Mouse (Mus musculus): Measurements from ENCODE around the gene Rnf185. TPM values are rescaled to one million over a fixed set of nuclear protein-coding genes. Genes with fewer than 3 reads are reported as not detected.

Gene Rnf185
- polyA plus RNA-seq (2014; fragmentation: Nextera tagmentation; extraction: Ambion mirVana): 31.3 and 32.5 TPM in 2 replicates

GRCm38 (mm10) chr11:3452167-3452639, at the start of gene Rnf185:
Gene Rnf185, minus strand, starts transcription at chr11:3452363.
- ATAC-seq (ENCODE audit: insufficient number of reproducible peaks, insufficient read depth, low FRiP score, low read depth): peak; percentile 97
- Histone ChIP-seq H3K4me3 (ENCODE audit: control insufficient read depth in 1 of 2, insufficient read depth in 1 of 2, low read depth in 1 of 2, low read length in 2 of 2) (peak within 1 kb of the TSS; percentile 68 to 93), H3K27me3 (ENCODE audit: control insufficient read depth, insufficient read depth, low read length) (no peaks in the 10 kb centered on the region), H3K36me3 (ENCODE audit: control insufficient read depth, insufficient read depth, low read length) (peaks cover 14% of the 10 kb centered on the region), H3K27ac (replicated peaks in 1 of 2; ENCODE audit: control insufficient read depth in 1 of 2, insufficient read depth in 1 of 2, low read depth in 2 of 2, low read length in 2 of 2) (peak within 1 kb of the TSS; percentile 88 to 97), H3K4me2 (ENCODE audit: low read length) (peak within 1 kb of the TSS; percentile 65), H3K4me1 (ENCODE audit: control insufficient read depth in 2 of 2, insufficient read depth in 2 of 2, low read length in 2 of 2) (peaks cover 3 to 13% of the 10 kb centered on the region in 2 experiments), H3K9ac (ENCODE audit: low read length) (peak within 1 kb of the TSS; percentile 84), H3K9me3 (ENCODE audit: control insufficient read depth, low read length) (no peaks in the 10 kb centered on the region)
- under 1% methylated on average over 45 of the region's 45 CpGs for whole genome bisulfite sequencing

GRCm38 (mm10) chr11:3497296-3497695, 45.1 kb upstream of the Rnf185 start:
- Histone ChIP-seq H3K4me1 (ENCODE audit: control insufficient read depth in 2 of 2, insufficient read depth in 2 of 2, low read length in 2 of 2) (peaks cover 0 to 2% of the 10 kb centered on the region in 2 experiments; a peak in 1 of 4 replicates), H3K9ac (ENCODE audit: low read length) (no peak overlapping the region), H3K36me3 (ENCODE audit: control insufficient read depth, insufficient read depth, low read length) (peaks cover 14% of the 10 kb centered on the region), H3K27me3 (ENCODE audit: control insufficient read depth, insufficient read depth, low read length) (no peaks in the 10 kb centered on the region), H3K4me2 (ENCODE audit: low read length) (no peak overlapping the region), H3K27ac (replicated peaks in 1 of 2; ENCODE audit: control insufficient read depth in 1 of 2, insufficient read depth in 1 of 2, low read depth in 2 of 2, low read length in 2 of 2) (no peak overlapping the region), H3K4me3 (ENCODE audit: control insufficient read depth in 1 of 2, insufficient read depth in 1 of 2, low read depth in 1 of 2, low read length in 2 of 2) (no peak overlapping the region), H3K9me3 (ENCODE audit: control insufficient read depth, low read length) (no peaks in the 10 kb centered on the region)
- no peak for ATAC-seq (ENCODE audit: insufficient number of reproducible peaks, insufficient read depth, low FRiP score, low read depth)
- 100% methylated on average over 1 of the region's 1 CpGs for WGBS

GRCm38 (mm10) chr11:3496756-3497155, 44.6 kb upstream of the Rnf185 start:
- H3K27ac ChIP-seq (replicated peaks in 1 of 2; ENCODE audit: control insufficient read depth in 1 of 2, insufficient read depth in 1 of 2, low read depth in 2 of 2, low read length in 2 of 2): no peak overlapping the region

GRCm38 (mm10) chr11:3495496-3495895, 43.3 kb upstream of the Rnf185 start:
- Histone ChIP-seq H3K27ac (replicated peaks in 1 of 2; ENCODE audit: control insufficient read depth in 1 of 2, insufficient read depth in 1 of 2, low read depth in 2 of 2, low read length in 2 of 2) (no peak overlapping the region), H3K4me1 (ENCODE audit: control insufficient read depth in 2 of 2, insufficient read depth in 2 of 2, low read length in 2 of 2) (peaks cover 0 to 2% of the 10 kb centered on the region in 2 experiments; a peak in 1 of 4 replicates), H3K4me3 (ENCODE audit: control insufficient read depth in 1 of 2, insufficient read depth in 1 of 2, low read depth in 1 of 2, low read length in 2 of 2) (no peak overlapping the region), H3K4me2 (ENCODE audit: low read length) (no peak overlapping the region), H3K9me3 (ENCODE audit: control insufficient read depth, low read length) (no peaks in the 10 kb centered on the region), H3K27me3 (ENCODE audit: control insufficient read depth, insufficient read depth, low read length) (no peaks in the 10 kb centered on the region), H3K36me3 (ENCODE audit: control insufficient read depth, insufficient read depth, low read length) (peaks cover 10% of the 10 kb centered on the region), H3K9ac (ENCODE audit: low read length) (no peak overlapping the region)
- WGBS: 77% methylated on average over 14 of the region's 14 CpGs
- ATAC-seq (ENCODE audit: insufficient number of reproducible peaks, insufficient read depth, low FRiP score, low read depth): peak; percentile 11; the same call in 1 of the 2 replicates

More at GRCm38 (mm10) chr11:3496756-3497155, 44.6 kb upstream of the Rnf185 start:
- ATAC-seq (ENCODE audit: insufficient number of reproducible peaks, insufficient read depth, low FRiP score, low read depth): no peak
- no peak overlapping the region for H3K4me3 ChIP-seq (ENCODE audit: control insufficient read depth in 1 of 2, insufficient read depth in 1 of 2, low read depth in 1 of 2, low read length in 2 of 2)
- no peaks in the 10 kb centered on the region for H3K9me3 ChIP-seq (ENCODE audit: control insufficient read depth, low read length)
- no peaks in the 10 kb centered on the region for H3K27me3 ChIP-seq (ENCODE audit: control insufficient read depth, insufficient read depth, low read length)
- peaks cover 13% of the 10 kb centered on the region for H3K36me3 ChIP-seq (ENCODE audit: control insufficient read depth, insufficient read depth, low read length)
- H3K4me1 ChIP-seq (ENCODE audit: control insufficient read depth in 2 of 2, insufficient read depth in 2 of 2, low read length in 2 of 2): peaks cover 0 to 2% of the 10 kb centered on the region in 2 experiments; a peak in 1 of 4 replicates
- H3K9ac ChIP-seq (ENCODE audit: low read length): no peak overlapping the region
- H3K4me2 ChIP-seq (ENCODE audit: low read length): no peak overlapping the region
- 54% methylated on average over 5 of the region's 5 CpGs for WGBS

DNA sequence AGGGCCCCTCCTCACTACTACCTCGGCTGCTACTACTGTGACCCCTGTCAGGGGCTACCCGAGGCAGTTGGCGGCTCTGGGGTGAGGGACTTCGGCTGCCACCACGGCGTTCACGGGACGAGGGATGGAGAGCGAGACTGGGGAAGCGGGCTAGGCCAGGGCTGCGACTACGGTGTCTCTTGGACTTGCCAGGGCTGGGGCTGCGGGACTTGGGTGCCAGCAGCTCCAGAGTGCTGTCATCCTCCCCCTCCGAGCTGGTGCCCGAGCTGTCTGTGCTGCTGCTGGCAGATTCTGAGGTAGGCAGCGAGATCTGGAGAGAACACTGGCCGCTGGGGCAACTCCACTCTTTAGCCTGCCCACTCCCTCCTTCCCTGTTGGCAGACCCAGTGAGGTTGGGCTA, 42.7 kb upstream of the Rnf185 start:
- no peak for ATAC-seq (ENCODE audit: insufficient number of reproducible peaks, insufficient read depth, low FRiP score, low read depth)
- Histone ChIP-seq H3K27me3 (ENCODE audit: control insufficient read depth, insufficient read depth, low read length) (no peaks in the 10 kb centered on the region), H3K4me1 (ENCODE audit: control insufficient read depth in 2 of 2, insufficient read depth in 2 of 2, low read length in 2 of 2) (peaks cover 0 to 2% of the 10 kb centered on the region in 2 experiments; a peak in 1 of 4 replicates), H3K36me3 (ENCODE audit: control insufficient read depth, insufficient read depth, low read length) (peaks cover 10% of the 10 kb centered on the region), H3K9me3 (ENCODE audit: control insufficient read depth, low read length) (no peaks in the 10 kb centered on the region), H3K27ac (replicated peaks in 1 of 2; ENCODE audit: control insufficient read depth in 1 of 2, insufficient read depth in 1 of 2, low read depth in 2 of 2, low read length in 2 of 2) (no peak overlapping the region), H3K4me2 (ENCODE audit: low read length) (no peak overlapping the region), H3K4me3 (ENCODE audit: control insufficient read depth in 1 of 2, insufficient read depth in 1 of 2, low read depth in 1 of 2, low read length in 2 of 2) (no peak overlapping the region), H3K9ac (ENCODE audit: low read length) (no peak overlapping the region)
- 74% methylated on average over 17 of the region's 17 CpGs for WGBS

DNA sequence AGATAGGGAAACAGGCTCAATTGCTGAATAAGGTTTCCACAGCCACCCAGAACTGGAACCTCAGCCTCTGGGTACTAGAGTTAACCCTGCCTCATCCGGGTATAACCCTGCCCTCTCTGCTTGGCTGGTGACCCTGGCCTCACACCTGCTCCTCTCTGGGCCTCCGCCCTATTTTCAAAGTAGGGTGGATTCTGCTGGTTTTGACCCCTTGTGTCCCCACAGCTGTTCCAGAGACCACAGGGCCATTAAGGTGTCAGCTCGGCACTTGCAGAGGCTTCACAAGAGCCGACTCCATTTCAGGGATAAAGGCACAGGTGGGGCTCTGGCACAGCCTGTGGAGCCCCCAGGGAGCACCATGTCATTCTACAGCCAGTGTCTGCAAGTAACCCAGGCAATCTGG, 40.6 kb upstream of the Rnf185 start:
- H3K36me3 ChIP-seq (ENCODE audit: control insufficient read depth, insufficient read depth, low read length): no peaks in the 10 kb centered on the region
- WGBS: 68% methylated on average over 4 of the region's 4 CpGs
- H3K4me1 ChIP-seq (ENCODE audit: control insufficient read depth in 2 of 2, insufficient read depth in 2 of 2, low read length in 2 of 2): peaks cover 4 to 6% of the 10 kb centered on the region in 2 experiments; a peak in 2 of 4 replicates
- H3K4me3 ChIP-seq (ENCODE audit: control insufficient read depth in 1 of 2, insufficient read depth in 1 of 2, low read depth in 1 of 2, low read length in 2 of 2): no peak overlapping the region
- H3K4me2 ChIP-seq (ENCODE audit: low read length): no peak overlapping the region
- no peak overlapping the region for H3K9ac ChIP-seq (ENCODE audit: low read length)
- no peak overlapping the region for H3K27ac ChIP-seq (replicated peaks in 1 of 2; ENCODE audit: control insufficient read depth in 1 of 2, insufficient read depth in 1 of 2, low read depth in 2 of 2, low read length in 2 of 2)
- H3K9me3 ChIP-seq (ENCODE audit: control insufficient read depth, low read length): no peaks in the 10 kb centered on the region
- no peaks in the 10 kb centered on the region for H3K27me3 ChIP-seq (ENCODE audit: control insufficient read depth, insufficient read depth, low read length)
- no peak for ATAC-seq (ENCODE audit: insufficient number of reproducible peaks, insufficient read depth, low FRiP score, low read depth)

DNA sequence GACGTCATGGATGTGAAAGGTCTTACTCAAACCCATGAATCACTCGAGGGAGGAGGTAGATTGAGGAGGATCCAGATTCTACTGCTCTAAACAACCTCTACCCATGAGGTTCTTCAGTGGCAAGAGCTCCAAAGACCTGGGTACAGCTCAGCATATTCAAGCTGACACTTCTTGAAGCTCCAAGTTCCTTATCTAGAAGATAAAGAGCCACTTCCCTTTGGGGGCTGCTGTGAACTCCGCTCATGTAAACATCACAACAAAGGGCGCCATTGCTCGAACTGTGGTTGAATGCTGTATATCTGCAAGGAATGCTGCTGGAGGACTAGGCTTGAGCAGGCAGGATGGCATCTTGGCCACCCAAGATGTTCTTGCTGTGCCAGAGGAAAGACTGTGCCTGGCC, 36.9 kb upstream of the Rnf185 start:
- no peak overlapping the region for H3K4me2 ChIP-seq (ENCODE audit: low read length)
- H3K27ac ChIP-seq (replicated peaks in 1 of 2; ENCODE audit: control insufficient read depth in 1 of 2, insufficient read depth in 1 of 2, low read depth in 2 of 2, low read length in 2 of 2): no peak overlapping the region
- WGBS: 52% methylated on average over 5 of the region's 5 CpGs
- H3K9me3 ChIP-seq (ENCODE audit: control insufficient read depth, low read length): no peaks in the 10 kb centered on the region
- no peak overlapping the region for H3K4me3 ChIP-seq (ENCODE audit: control insufficient read depth in 1 of 2, insufficient read depth in 1 of 2, low read depth in 1 of 2, low read length in 2 of 2)
- H3K27me3 ChIP-seq (ENCODE audit: control insufficient read depth, insufficient read depth, low read length): no peaks in the 10 kb centered on the region
- no peak for ATAC-seq (ENCODE audit: insufficient number of reproducible peaks, insufficient read depth, low FRiP score, low read depth)
- peaks cover 4% of the 10 kb centered on the region in 2 experiments; a peak in 2 of 4 replicates for H3K4me1 ChIP-seq (ENCODE audit: control insufficient read depth in 2 of 2, insufficient read depth in 2 of 2, low read length in 2 of 2)
- no peak overlapping the region for H3K9ac ChIP-seq (ENCODE audit: low read length)
- no peaks in the 10 kb centered on the region for H3K36me3 ChIP-seq (ENCODE audit: control insufficient read depth, insufficient read depth, low read length)
